Mouse (Mus musculus) heart, postnatal 10 days (tissue): ENCODE data around the gene Myo3b. TPM values are rescaled to one million over a fixed set of nuclear protein-coding genes. Genes with fewer than 3 reads are reported as not detected.
"Not testable (repeated sequence)": the region's sequence is repeated elsewhere in the genome, so short reads cannot be mapped to it uniquely, and the experiment has no call there.

ENCODE experiments used
- DNase-seq, 2 experiments: peaks; one replicate each; pipeline ENCODE4 v3.0.0; 2021
- intact Hi-C: fragments of 180-260 bp; cut with DNase I; formaldehyde crosslinking; loops from one replicate; pipeline ENCODE4 v1.15.1; 2025
- total RNA-seq, 2 experiments: library from RNA; stranded (reverse); gene quantifications; 2 replicates each; pipeline ENCODE4 v1.2.3; 2021

Gene Myo3b
- total RNA-seq, 2 experiments from 2014 or later: 0.12 TPM; not detected in 1

DNA sequence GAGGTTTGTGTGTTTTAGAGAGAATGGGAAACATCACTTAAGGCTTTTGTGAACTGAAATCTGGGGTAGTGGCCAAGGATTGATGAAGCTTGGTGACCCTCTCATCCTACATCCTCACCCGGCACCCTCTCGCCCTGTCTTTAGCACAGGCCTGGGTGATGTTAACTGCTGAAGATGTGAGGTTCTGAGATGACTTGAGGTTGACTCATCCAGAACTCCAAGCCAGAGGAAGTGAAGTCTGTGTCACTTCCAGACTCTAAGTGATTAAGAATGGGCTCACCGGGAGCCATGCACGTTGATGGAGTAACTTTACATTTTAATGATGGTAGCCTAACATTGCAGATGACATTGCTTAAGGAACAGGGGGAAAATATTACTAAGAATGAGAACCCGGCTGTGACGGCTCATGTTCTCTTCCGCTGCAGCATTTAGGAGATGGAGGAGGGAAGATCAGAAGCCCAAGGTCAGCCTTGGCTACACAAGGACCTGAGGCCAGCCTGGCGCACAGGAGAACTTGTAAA, 143.3 kb downstream of the Myo3b start:
- intact Hi-C loops: no loop called here

GRCm38 (mm10) chr2:70187040-70187439, 148.1 kb downstream of the Myo3b start:
- intact Hi-C loops: no loop called here

More for the DNA sequence above, 143.3 kb downstream of the Myo3b start:
- no peak for DNase-seq

DNA sequence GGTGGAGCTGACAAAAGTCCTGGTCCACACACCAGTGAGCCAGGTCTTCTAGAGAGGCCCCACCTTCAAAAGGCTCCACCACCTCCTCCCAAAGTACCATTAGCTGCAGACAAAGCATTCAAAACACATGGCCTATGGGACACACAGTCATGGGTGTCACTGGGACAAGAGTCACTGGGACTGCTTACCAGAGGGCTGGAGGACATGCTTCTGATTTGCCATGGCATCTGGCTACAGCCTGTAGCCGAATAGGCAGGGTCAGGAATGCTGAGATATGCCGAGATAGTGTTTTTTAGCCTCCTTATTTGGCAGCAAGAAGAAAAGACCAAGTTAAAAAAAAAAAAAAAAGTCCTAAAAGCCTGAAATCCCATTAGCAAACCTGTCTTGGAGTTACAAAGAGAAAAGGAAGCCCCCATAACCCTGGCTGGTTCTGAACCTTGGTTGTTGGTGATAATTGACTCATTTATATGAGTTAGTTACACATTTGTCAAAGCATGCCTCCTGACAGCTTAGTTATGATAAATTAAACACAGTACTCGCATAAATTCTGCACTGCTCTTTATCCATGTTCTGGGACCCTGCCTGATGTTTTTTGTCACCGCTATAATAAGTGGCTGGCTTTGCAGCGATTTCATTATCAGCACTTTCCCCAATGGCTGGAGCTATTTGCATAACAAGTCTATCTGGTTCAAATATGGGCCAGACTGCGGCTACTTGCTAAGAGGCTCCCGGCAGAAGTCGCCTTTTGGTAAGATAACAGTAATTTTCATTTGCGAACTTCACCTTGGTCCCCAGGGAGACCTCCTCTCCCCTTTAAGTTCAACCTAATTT, 156.7 kb downstream of the Myo3b start:
- intact Hi-C loops: no loop called here
- DNase-seq: no peak

More at GRCm38 (mm10) chr2:70187040-70187439, 148.1 kb downstream of the Myo3b start:
- DNase-seq: no peak

DNA sequence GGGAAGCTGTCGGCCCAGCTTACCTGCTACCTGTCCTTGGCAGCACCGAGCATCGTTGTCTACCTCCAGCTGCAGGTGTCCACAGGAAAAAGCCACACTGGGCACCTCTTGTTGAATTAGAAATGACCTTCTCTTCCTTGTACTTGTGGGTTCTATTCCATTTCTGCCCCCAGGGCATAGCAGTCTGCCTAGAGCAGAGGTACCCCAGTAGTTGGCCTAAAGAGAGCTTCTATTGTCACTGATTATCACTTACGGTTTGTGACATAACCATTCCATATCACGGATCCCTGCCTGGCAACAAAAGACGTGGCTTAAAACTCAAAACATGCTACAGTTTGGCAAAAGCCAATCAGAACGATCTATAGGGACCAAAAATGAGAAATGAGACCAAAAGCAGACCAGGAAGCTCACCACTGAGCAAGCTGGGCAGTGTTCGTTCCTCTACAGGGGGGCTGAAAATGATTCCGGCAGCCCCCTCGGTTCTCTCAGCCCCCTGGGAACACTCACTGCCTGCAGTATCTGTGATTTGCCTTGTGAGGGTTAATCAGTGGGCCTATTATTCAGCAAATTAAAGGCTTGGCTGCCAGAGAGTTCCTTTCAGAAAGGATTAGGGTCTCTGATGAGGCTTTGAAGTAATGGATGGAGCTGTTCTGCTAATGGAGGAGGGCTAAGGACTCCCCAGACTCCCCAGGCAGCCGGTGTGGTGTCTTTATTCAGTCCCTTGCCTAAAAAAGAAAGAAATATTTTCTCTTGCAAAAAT, 163.1 kb downstream of the Myo3b start:
- intact Hi-C loops: no loop called here
- no peak for DNase-seq

GRCm38 (mm10) chr2:70202578-70203167, 163.7 kb downstream of the Myo3b start:
- intact Hi-C loops: no loop called here
- DNase-seq: no peak

GRCm38 (mm10) chr2:70208411-70208810, 169.5 kb downstream of the Myo3b start:
- no peak for DNase-seq
- intact Hi-C loops: no loop called here

DNA sequence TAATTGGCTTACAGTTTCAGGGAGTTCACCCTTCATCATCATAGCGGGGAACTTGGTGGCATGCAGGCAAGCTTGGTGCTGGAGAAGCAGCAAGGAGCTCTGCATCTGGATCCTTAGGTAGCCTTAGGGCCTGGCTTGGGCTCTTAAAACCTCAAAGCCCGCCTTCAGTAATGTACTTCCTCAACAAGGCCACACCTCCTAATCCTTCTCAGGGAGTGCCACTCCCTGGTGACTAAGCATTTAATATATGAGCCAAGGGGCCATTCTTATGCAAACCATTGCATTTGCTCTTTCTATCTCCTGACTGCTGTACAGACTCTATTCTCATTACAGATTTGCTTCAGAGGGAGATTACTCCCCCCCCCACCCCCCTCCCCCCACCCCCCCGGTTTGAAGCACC, 170.9 kb downstream of the Myo3b start:
- DNase-seq: no peak
- intact Hi-C loops: no loop called here

DNA sequence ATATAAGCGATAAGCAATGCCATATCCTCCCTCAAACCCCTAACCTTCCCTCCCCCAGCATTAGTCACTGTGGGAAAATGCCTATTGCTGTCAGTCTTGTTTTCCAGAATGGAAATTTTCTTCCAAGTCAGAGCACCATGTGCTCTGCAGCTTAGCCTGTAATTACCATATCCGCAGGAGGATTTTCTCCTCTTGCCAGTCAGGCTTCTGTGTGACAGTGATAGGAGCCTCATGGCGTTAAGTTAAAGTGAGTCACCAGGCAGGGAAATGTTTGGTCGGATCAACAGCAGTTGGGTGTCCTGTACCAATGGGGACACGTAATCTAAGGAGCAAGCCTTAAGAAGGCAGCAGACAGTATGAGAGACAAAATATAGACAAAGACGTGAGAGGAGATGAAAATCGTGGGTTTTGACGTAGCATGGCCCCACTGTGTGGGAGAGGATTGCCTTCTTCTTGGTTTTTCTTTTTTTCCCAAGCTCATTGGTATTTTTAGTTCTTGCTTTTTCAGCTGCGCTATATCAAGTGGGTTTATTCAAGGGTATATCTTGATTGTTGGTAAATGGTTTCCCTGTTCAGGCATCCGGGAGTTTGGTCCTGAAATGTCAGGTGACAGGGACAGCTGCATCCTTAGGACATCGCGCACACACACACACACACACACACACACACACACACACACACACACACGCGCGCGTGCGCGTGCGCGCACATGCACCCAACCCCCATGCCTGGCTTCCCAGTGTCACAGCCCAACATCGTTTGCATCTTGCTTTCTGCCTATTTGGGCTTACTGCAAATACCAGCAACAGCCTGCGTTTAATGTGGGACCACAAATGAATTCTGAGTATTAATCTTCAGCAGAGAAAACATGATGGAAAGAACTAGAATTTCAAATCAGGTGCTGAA, 171.8 kb downstream of the Myo3b start:
- intact Hi-C loops: no loop called here
- no peak for DNase-seq

DNA sequence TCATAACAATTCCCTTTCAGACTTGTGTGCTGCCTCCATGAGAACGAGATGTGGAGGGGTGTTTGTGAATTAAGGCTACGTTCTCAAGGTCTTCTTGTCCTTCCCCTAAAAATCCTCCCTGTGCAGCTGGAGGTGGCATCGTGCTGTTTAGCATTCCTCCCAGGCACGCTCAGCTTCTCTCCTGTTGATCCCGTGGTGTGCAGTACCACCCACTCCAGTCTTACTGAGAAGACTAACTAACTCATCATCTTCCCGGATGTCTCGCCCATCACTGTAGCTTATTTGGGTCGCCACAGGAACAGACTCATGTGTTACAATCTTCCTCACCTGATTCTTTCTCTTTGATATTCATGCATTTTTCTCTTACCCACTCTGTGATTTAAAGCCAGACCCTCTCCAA, 175.5 kb downstream of the Myo3b start:
- intact Hi-C loops: no loop called here
- DNase-seq: no peak

DNA sequence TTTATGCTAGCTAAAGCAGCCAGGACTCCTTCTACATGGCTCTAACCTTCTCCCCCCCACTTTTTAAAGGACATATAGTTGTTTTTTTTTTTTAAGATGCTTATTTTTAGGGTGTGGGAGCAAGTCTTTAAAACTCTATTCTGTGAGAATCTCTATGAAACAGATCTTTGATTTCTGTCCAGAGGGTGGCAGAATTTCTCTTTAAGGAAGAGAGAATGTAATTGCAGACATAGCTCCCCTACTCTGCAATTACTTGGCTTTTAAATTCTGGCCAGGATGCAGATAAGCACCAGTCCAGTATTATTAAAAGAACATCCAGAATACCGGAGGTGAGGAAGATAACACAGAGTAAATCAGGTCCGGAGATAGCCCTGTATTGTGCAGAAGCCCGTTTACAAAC, 178.9 kb downstream of the Myo3b start:
- DNase-seq: no peak
- intact Hi-C loops: no loop called here

DNA sequence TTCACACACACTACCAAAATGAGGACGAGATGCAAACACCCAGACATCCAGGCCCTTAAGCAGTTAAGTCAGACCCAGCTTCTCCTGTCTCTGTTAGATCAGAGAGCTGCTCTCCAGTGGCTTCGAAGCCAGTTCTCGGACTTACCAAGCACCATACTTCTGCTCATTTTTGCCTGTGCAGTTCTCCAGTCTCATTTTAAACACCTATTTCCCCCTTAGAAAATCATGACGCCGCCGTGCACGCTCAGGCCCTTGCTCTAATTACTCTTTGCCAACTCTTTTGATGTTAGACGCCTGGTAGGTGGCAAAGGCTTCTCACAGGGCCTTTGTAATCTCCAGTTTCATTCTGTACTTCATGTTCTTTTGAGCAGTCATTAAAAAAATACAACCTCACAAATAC, 179.5 kb downstream of the Myo3b start:
- DNase-seq: no peak
- intact Hi-C loops: no loop called here

GRCm38 (mm10) chr2:70226679-70227078, 187.8 kb downstream of the Myo3b start:
- DNase-seq: peak; percentile 5 to 37
- intact Hi-C loops: loop anchor here (1.0 to 5.0 kb wide), 2 partner anchors 99 to 335 kb away; no protein-coding TSS in a partner anchor

- intact Hi-C loops, DNase-seq: not testable (repeated sequence)
Observed at GRCm38 (mm10) chr2:70234450-70234849, 195.5 kb downstream of the Myo3b start.

DNA sequence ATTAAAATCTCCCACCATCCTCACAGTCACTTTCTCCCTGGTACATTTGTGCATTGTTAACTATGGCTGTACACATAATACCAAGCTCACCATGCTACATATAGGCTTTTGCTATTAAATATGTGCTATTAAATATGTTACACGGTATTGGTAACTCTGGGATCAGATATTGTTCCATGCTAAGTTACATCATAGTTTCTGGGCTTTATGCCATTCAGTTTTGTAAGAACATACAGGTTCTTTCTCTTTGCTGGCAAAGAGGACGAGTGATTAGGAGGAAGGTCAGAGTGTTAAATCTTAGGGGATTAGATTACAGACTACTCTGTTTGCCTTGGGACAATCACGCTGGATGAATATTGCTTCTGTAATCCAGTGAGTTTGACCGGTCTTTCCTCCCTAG, 207.1 kb downstream of the Myo3b start:
- intact Hi-C loops: no loop called here
- no peak for DNase-seq

DNA sequence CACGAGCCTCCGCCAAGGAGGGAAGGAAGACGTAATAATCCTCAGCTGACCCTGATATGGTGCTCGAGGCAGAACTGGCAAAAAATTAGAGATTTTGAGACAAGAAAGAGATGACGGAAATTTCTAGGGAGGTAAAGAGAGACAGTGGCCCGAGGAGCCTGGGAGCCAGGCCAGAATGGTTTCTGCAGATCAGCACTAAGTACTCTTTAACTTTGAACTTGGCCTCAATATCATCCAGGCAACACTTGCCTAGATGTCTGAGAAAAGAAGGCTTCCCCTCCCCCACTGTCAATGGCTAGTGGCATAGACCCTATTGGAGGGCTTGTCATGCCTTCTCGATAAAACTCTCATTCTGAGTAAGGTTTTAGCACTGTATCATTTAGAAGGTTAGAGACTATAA, 209.7 kb downstream of the Myo3b start:
- DNase-seq: no peak
- intact Hi-C loops: no loop called here

DNA sequence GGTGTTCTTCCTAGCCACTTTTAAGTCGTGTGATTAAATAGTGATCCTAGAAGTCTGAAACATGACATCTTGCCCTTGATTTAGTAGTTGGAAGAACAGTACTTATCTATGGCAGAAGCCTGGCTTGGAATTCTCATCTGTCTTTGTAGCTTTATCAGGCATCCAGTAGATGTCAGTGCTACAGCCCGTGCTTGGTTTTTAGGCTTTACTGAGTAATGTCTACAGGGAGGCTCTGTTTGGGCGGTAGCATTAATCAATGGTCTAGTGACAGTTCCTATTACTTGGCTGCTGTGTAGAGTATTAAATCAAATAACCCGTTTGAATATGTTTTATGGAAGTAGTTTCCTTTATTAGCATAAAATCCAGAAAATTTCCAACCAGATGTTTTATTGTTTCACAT, 210.9 kb downstream of the Myo3b start:
- DNase-seq: no peak
- intact Hi-C loops: no loop called here

- no peak for DNase-seq
- intact Hi-C loops: no loop called here
Observed at GRCm38 (mm10) chr2:70251256-70251655, 212.3 kb downstream of the Myo3b start.

DNA sequence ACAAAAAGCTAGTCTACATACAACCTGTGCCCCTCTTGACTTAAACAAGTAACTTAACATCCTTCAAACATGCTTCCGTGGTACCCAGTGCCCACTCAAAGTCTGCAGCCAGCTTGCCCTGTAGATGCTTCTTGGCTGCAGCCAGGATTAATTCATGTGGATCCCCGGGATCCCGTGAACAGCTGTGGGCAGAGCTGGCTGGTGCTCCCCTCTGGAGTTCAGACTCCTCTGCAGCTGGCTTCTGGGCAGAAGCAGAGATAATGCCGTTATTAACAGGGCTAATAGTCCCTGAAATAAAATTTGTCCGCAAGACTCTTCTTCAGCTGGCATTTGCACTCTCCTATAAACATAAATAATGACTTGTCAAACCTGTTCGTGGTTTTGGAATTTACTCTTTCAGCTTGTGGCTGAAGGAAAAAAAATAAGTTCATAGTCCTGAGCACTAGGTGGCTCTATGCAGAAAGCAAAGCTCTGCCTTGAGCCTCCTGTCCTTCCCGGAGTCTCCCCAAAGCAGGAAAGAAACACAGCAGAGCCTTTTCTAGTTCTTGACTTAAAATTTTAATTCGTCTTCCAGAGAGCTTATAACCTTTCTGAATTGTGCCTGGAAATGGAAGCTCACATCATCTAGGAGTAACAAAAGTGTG, 220.6 kb downstream of the Myo3b start:
- intact Hi-C loops: loop anchor here (1.0 kb wide), 1 partner anchor 299 kb away; no protein-coding TSS in a partner anchor
- DNase-seq: peak; percentile 12 to 28

DNA sequence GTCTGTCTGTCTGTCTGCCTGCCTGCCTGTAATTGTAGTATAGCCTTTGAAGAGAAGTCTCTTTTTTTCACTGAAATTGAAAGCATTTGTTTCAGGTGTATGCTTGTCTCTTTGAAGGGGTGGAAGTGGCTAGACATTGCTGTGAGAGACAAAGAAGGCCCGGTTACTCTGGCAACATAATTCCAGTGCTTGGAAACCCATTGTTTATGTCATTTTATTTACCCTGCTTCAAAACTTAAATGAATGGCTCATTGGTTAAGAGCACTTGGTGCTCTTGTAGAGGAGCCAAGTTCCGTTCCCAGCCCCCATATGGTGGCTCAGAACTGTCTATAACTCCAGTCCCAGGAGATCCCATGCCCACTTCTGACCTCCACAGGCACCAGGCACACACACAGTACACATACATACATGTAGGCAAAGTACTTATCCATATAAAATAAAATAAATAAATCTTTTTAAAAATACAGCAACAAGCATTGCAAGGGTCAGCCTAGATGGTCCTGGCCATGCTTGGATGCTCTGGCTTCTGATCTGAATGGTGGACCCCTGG, 221.8 kb downstream of the Myo3b start:
- intact Hi-C loops: no loop called here
- DNase-seq: no peak
